Mouse (Mus musculus) thymus, adult 2 months (tissue): ENCODE results near the gene Bbs5. TPM values are rescaled to one million over a fixed set of nuclear protein-coding genes. Genes with fewer than 3 reads are reported as not detected.
A peak's percentile ranks its signal among the peaks of the same experiment; 100 is the strongest.

Experiments
- DNase-seq: peaks from one replicate; pipeline ENCODE4 v3.0.0; 2021
- H3K27ac ChIP-seq: fragments of 200-500 bp; 2 replicates; pipeline ENCODE4 v1.5.1; 2012; ENCODE audit warnings: low read length, control low read depth; ENCODE audit not compliant: control insufficient read depth, insufficient read depth
- H3K27me3 ChIP-seq: fragments of 200-500 bp; 2 replicates; pipeline ENCODE4 v1.6.1; 2012; ENCODE audit warnings: mild to moderate bottlenecking, low read length, moderate library complexity, mixed read lengths; ENCODE audit not compliant: control insufficient read depth, insufficient read depth
- H3K36me3 ChIP-seq: fragments of 200-500 bp; 2 replicates; pipeline ENCODE4 v1.6.1; 2012; ENCODE audit warnings: mild to moderate bottlenecking, low read length, moderate library complexity; ENCODE audit not compliant: control insufficient read depth, insufficient read depth
- H3K4me1 ChIP-seq: fragments of 200-500 bp; replicated peaks from 2 replicates; pipeline ENCODE4 v1.6.1; 2012; ENCODE audit warnings: low read length; ENCODE audit not compliant: control insufficient read depth, insufficient read depth
- H3K4me3 ChIP-seq: fragments of 200-500 bp; 2 replicates; pipeline ENCODE4 v1.5.1; 2012; ENCODE audit warnings: mild to moderate bottlenecking, low read length, control low read depth, moderate library complexity; ENCODE audit not compliant: control insufficient read depth, insufficient read depth
- CTCF ChIP-seq: fragments of 200-500 bp; IDR thresholded peaks from 2 replicates; pipeline ENCODE4 v1.5.1; 2012; ENCODE audit warnings: mild to moderate bottlenecking, control low read depth, low read length, moderate library complexity, borderline replicate concordance; ENCODE audit not compliant: control insufficient read depth, poor library complexity, insufficient read depth; ENCODE audit errors: extremely low read depth
- POLR2A ChIP-seq: fragments of 200-500 bp; IDR thresholded peaks from 2 replicates; pipeline ENCODE4 v1.6.1; 2012; ENCODE audit warnings: mild to moderate bottlenecking, low read length, control low read depth, moderate library complexity; ENCODE audit not compliant: control insufficient read depth, poor library complexity, insufficient read depth; ENCODE audit errors: extremely low read depth
- WGBS: fragments of 180-500 bp; shearing (Covaris S2); methylation state at CpG from one replicate; pipeline ENCODE4 v1.1.7; 2018; 5-methylcytosine and 5-hydroxymethylcytosine counted together
- polyA plus RNA-seq: library from polyadenylated mRNA; depleted of rRNA; stranded (reverse); fragments of >200 nt; gene quantifications from 2 replicates; pipeline ENCODE4 v1.2.3, GENCODE M21; 2012; rRNA removed

Gene Bbs5
- polyA plus RNA-seq, 1 experiment: 0.39 TPM

- Histone ChIP-seq H3K36me3 (0 out of 2 replicates have a peak, but pooled peaks cover under 1% of the 10 kb centered on the region), H3K27ac (no peak overlapping the region), H3K4me1 (no peaks in the 10 kb centered on the region), H3K4me3 (no peak overlapping the region), H3K27me3 (no peaks in the 10 kb centered on the region)
- 92% methylated on average over 14 of the region's 14 CpGs for WGBS
- DNase-seq: no peak
- TF ChIP-seq POLR2A (no peak), CTCF (no peak)
These were observed 65.2 kb downstream of the Bbs5 start for GRCm38 (mm10) chr2:69712171-69712570.

DNA sequence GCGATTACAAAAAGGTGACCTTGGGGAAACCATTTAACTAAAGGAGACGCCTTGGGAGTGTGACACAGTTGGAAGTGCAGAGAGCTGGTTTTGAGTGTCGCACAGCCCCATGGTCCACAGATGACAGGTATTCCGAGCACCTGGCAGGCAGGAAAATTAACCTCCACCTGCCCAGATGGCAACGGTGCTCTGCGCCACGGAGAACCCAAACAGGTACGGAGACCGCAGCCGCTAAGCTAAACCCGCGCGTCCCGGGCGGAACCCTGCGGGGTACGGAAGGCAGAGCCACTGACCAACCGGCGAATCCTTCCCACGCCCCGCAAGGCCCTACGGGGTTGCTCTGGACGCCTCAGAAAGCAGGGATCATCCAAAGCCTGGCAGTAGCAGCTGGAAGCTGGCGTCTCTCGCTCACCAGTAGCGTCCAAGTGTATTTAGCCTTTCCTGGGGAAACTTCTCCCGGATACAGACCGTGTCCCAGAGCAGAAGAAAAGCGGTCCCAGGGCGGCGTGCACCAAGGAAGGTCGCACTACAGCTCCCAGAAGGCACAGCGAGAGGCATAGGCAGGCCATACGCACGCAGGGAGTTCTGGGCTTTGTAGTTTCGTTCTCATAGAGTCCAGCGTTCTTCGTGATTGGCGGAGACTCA lies 66.1 kb downstream of the Bbs5 start, which contains the start of gene Fastkd1:
TSS of gene Fastkd1 (minus strand) at position 536 of the 645 bp plus-strand sequence.
- under 1% methylated on average over 39 of the region's 39 CpGs for WGBS

GRCm38 (mm10) chr2:69713626-69714014 lies 66.6 kb downstream of the Bbs5 start:
- Histone ChIP-seq H3K4me1 (no peaks in the 10 kb centered on the region), H3K27ac (no peak overlapping the region), H3K36me3 (no peaks in the 10 kb centered on the region), H3K27me3 (no peaks in the 10 kb centered on the region), H3K4me3 (no peak overlapping the region)
- WGBS: 18% methylated on average over 4 of the region's 4 CpGs
- no peak for DNase-seq
- no peak for TF ChIP-seq POLR2A
- no peak for TF ChIP-seq CTCF

More for the DNA sequence above, 66.1 kb downstream of the Bbs5 start, which contains the start of gene Fastkd1:
- DNase-seq: peak; percentile 84
- H3K27ac ChIP-seq: no peak within 1 kb of the TSS
- no peaks in the 10 kb centered on the region for H3K36me3 ChIP-seq
- no peaks in the 10 kb centered on the region for H3K27me3 ChIP-seq
- no peaks in the 10 kb centered on the region for H3K4me1 ChIP-seq
- peak within 1 kb of the TSS; percentile 82 for H3K4me3 ChIP-seq
- TF ChIP-seq POLR2A: no peak
- TF ChIP-seq CTCF: no peak

DNA sequence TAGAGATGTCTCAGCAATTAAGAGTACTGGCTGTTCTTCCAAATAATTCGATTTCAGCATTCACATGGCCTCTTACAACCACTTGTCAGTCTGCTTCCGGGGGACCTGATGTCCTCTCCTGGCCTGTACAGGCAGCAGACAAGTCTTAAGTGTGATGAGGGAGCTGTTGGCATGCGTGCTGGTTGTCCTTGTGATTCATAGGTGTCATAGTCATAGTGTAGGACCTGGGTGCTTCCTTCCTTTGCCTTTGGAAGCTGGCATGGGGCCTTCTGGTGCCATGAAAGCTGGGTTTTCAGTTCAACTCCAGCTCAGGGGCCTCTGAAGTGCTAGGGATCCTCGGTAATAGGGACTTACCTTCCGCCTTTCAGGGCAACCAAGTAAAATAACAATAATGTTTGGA lies 67.2 kb downstream of the Bbs5 start:
- Histone ChIP-seq H3K27ac (no peak overlapping the region), H3K36me3 (no peaks in the 10 kb centered on the region), H3K27me3 (no peaks in the 10 kb centered on the region), H3K4me3 (no peak overlapping the region), H3K4me1 (no peaks in the 10 kb centered on the region)
- DNase-seq: no peak
- TF ChIP-seq POLR2A (no peak), CTCF (no peak)
- WGBS: 87% methylated on average over 5 of the region's 5 CpGs

DNA sequence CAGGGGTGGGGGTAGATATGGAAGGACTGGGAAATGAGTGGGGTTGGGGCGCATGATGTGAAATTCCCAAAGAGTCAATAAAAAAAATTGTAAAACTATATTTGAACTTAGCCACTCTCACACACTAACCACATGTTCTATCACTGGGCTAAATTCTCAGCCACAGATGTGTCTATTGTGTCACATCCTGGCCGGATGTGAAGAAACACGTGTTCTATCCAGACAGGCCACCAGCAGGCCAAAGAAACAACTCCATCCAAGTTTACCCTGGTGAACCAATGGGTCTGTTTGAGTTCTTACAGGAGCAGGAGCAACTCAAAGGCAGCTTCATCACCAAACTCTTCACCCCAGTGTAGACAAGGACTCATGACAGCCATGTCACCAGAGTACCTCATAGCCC lies 69.5 kb downstream of the Bbs5 start:
- DNase-seq: no peak
- Histone ChIP-seq H3K4me3 (no peak overlapping the region), H3K36me3 (no peaks in the 10 kb centered on the region), H3K27ac (no peak overlapping the region), H3K27me3 (no peaks in the 10 kb centered on the region), H3K4me1 (no peaks in the 10 kb centered on the region)
- no peak for TF ChIP-seq CTCF
- TF ChIP-seq POLR2A: no peak
- 60% methylated on average over 3 of the region's 3 CpGs for WGBS

Other genes starting within 250 kb of the Bbs5 start
- gene Lrp2, start 61.1 kb upstream of the Bbs5 start, polyA plus RNA-seq: 0.11 and 0.50 TPM in 2 replicates
- 0.43 TPM in 1 of 2 replicates, not detected in the other for gene Klhl41, start 22.9 kb downstream of the Bbs5 start, polyA plus RNA-seq
- 5.4 and 5.9 TPM in 2 replicates for gene Fastkd1, start 66.3 kb downstream of the Bbs5 start, polyA plus RNA-seq
- gene Ppig, start 75.4 kb downstream of the Bbs5 start, polyA plus RNA-seq: 2.2 and 2.7 TPM in 2 replicates
- 0.26 and 0.43 TPM in 2 replicates for gene Ccdc173, start 142.4 kb downstream of the Bbs5 start, polyA plus RNA-seq
- gene Phospho2, start 142.5 kb downstream of the Bbs5 start, polyA plus RNA-seq: 87.1 and 106 TPM in 2 replicates
- 2.5 and 3.4 TPM in 2 replicates for gene Klhl23, start 174.8 kb downstream of the Bbs5 start, polyA plus RNA-seq
- gene Ssb, start 214.4 kb downstream of the Bbs5 start, polyA plus RNA-seq: 5.4 and 6.9 TPM in 2 replicates
- 4.0 and 4.8 TPM in 2 replicates for gene Mettl5, start 238.4 kb downstream of the Bbs5 start, polyA plus RNA-seq